Mouse (Mus musculus) ovary, postnatal 14 days (tissue): ENCODE measurements around the gene E330034G19Rik.
"Not testable (repeated sequence)": the region's sequence is repeated elsewhere in the genome, so short reads cannot be mapped to it uniquely, and the experiment has no call there.

Experiments used
- DNase-seq: peaks from one replicate; pipeline ENCODE4 v3.0.0; 2022; ENCODE audit warnings: low spot score

The E330034G19Rik gene

GRCm38 (mm10) chr14:24292914-24293313 lies at the start of gene E330034G19Rik:
E330034G19Rik (plus strand) TSS chr14:24293214.
- no peak for DNase-seq

GRCm38 (mm10) chr14:24244330-24245176 lies 48.5 kb upstream of the E330034G19Rik start:
- DNase-seq = peak; percentile 18

- peak; percentile 60 for DNase-seq
These were observed 47.6 kb upstream of the E330034G19Rik start, which contains the start of gene Dlg5 for GRCm38 (mm10) chr14:24245177-24246081. Dlg5 (minus strand) TSS chr14:24245920.

GRCm38 (mm10) chr14:24249926-24250325 lies 43.1 kb upstream of the E330034G19Rik start:
- no peak for DNase-seq

- DNase-seq = no peak
These were observed 41.7 kb upstream of the E330034G19Rik start for GRCm38 (mm10) chr14:24251326-24251725.

- no peak for DNase-seq
These were observed 39.3 kb upstream of the E330034G19Rik start for GRCm38 (mm10) chr14:24253611-24254202.

- DNase-seq = no peak
These were observed 37.1 kb upstream of the E330034G19Rik start for GRCm38 (mm10) chr14:24255956-24256355.

- no peak for DNase-seq
These were observed 32.6 kb upstream of the E330034G19Rik start for GRCm38 (mm10) chr14:24260391-24260790.

GRCm38 (mm10) chr14:24262382-24262781 lies 30.6 kb upstream of the E330034G19Rik start:
- no peak for DNase-seq

- DNase-seq = no peak
These were observed 30.1 kb upstream of the E330034G19Rik start for GRCm38 (mm10) chr14:24262915-24263314.

GRCm38 (mm10) chr14:24269571-24269970 lies 23.4 kb upstream of the E330034G19Rik start:
- DNase-seq = no peak

- DNase-seq = peak; percentile 15
These were observed 19.4 kb upstream of the E330034G19Rik start for GRCm38 (mm10) chr14:24273575-24273974.

- DNase-seq = no peak
These were observed 17.5 kb upstream of the E330034G19Rik start for GRCm38 (mm10) chr14:24275534-24275933.

GRCm38 (mm10) chr14:24281278-24281677 lies 11.7 kb upstream of the E330034G19Rik start:
- no peak for DNase-seq

GRCm38 (mm10) chr14:24282276-24282675 lies 10.7 kb upstream of the E330034G19Rik start:
- DNase-seq = no peak

- no peak for DNase-seq
These were observed 6.9 kb upstream of the E330034G19Rik start for GRCm38 (mm10) chr14:24286136-24286535.

GRCm38 (mm10) chr14:24290726-24291125 lies 2.3 kb upstream of the E330034G19Rik start:
- no peak for DNase-seq

GRCm38 (mm10) chr14:24293631-24294030 lies 617 bp downstream of the E330034G19Rik start:
- no peak for DNase-seq

GRCm38 (mm10) chr14:24302126-24302525 lies 9.1 kb downstream of the E330034G19Rik start:
- DNase-seq = not testable (repeated sequence)

GRCm38 (mm10) chr14:24306667-24307066 lies 13.7 kb downstream of the E330034G19Rik start:
- no peak for DNase-seq

GRCm38 (mm10) chr14:24307146-24307545 lies 14.1 kb downstream of the E330034G19Rik start:
- DNase-seq = no peak

GRCm38 (mm10) chr14:24311110-24311509 lies 18.1 kb downstream of the E330034G19Rik start:
- peak; percentile 64 for DNase-seq
